Mouse (Mus musculus) yolk sac, embryonic 10.5 days (tissue): ENCODE measurements at regions not wholly inside any gene's neighbourhood (a gene's known extent, or its start where the extent isn't known, plus 50 kb on each side); places are given as distances from the start of the nearest gene placed in this dataset.

Experiments
- DNase-seq: peaks from one replicate; pipeline ENCODE4 v3.0.0-alpha.2; 2017; ENCODE audit warnings: low spot score

GRCm38 (mm10) chr9:103813791-103814190, 52.2 kb upstream of the Tmem108 start:
- DNase-seq: no peak

GRCm38 (mm10) chr9:103818998-103819397, 57.4 kb upstream of the Tmem108 start:
- DNase-seq: no peak

- DNase-seq: no peak
These were observed 60.0 kb upstream of the Tmem108 start for GRCm38 (mm10) chr9:103821632-103822031.

GRCm38 (mm10) chr9:103823491-103823890, 61.9 kb upstream of the Tmem108 start:
- DNase-seq: no peak

GRCm38 (mm10) chr9:103841199-103841598, 79.6 kb upstream of the Tmem108 start:
- DNase-seq: no peak

GRCm38 (mm10) chr9:103843836-103844235, 82.2 kb upstream of the Tmem108 start:
- DNase-seq: no peak

GRCm38 (mm10) chr9:103845916-103846457, 84.3 kb upstream of the Tmem108 start:
- no peak for DNase-seq

- no peak for DNase-seq
These were observed 86.3 kb upstream of the Tmem108 start for GRCm38 (mm10) chr9:103847931-103848330.

GRCm38 (mm10) chr9:103849079-103849478, 87.4 kb upstream of the Tmem108 start:
- no peak for DNase-seq

- DNase-seq: no peak
These were observed 91.1 kb upstream of the Tmem108 start for GRCm38 (mm10) chr9:103852691-103853090.

- DNase-seq: peak; percentile 5
These were observed 99.2 kb upstream of the Tmem108 start for GRCm38 (mm10) chr9:103860658-103861377.

GRCm38 (mm10) chr9:103862493-103862892, 100.9 kb upstream of the Tmem108 start:
- no peak for DNase-seq

- DNase-seq: no peak
These were observed 106.0 kb upstream of the Tmem108 start for GRCm38 (mm10) chr9:103867433-103868209.

GRCm38 (mm10) chr9:103869276-103869675, 107.6 kb upstream of the Tmem108 start:
- no peak for DNase-seq

GRCm38 (mm10) chr9:103872119-103872518, 110.5 kb upstream of the Tmem108 start:
- DNase-seq: no peak

- no peak for DNase-seq
These were observed 112.2 kb upstream of the Tmem108 start for GRCm38 (mm10) chr9:103873876-103874275.

- DNase-seq: no peak
These were observed 116.2 kb upstream of the Tmem108 start for GRCm38 (mm10) chr9:103877851-103878250.

GRCm38 (mm10) chr9:103892827-103893226, 109.5 kb upstream of the Nphp3 start:
- DNase-seq: no peak

- DNase-seq: no peak
These were observed 108.0 kb upstream of the Nphp3 start for GRCm38 (mm10) chr9:103894376-103894775.

- DNase-seq: no peak
These were observed 103.0 kb upstream of the Nphp3 start for GRCm38 (mm10) chr9:103899311-103899710.

GRCm38 (mm10) chr9:103911347-103911746, 91.0 kb upstream of the Nphp3 start:
- DNase-seq: no peak

GRCm38 (mm10) chr9:103915126-103915525, 87.2 kb upstream of the Nphp3 start:
- no peak for DNase-seq

GRCm38 (mm10) chr9:103917771-103918170, 84.6 kb upstream of the Nphp3 start:
- DNase-seq: no peak
